Mouse (Mus musculus): ENCODE results near the gene Brap.

DNA sequence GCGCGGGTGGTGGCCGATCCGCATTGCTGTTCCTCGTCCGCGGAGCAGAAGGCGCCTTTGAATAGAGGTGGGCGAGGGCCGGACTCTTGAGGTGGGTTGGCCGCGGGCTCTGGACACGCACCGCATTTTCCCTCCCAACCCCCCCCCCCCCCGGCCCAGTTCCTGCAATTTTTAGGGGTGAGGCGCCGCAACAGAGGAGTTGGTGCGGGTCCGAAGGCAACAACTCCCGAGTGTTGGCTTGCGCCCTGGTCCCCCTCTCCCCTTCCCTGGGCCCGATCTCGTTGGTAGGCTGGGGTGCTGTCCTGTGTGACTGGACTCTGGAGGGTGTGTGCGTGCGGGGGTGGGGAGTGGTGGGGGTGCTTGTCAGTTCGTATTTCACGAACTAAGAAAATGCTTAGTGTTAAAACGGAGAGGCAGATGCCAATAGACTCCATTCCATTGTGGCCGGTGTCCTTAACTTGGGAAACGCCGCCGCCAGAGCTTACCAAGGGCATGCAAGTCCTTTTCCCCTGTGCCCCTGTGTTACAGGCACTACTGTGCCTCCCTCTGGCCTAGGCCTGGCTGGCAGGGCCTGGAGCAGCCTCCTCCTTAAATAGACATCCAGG, 52.7 kb downstream of the Brap start:
- TF ChIP-seq CTCF (IDR thresholded peaks at IDR 0.05; ENCODE audit: borderline replicate concordance, extremely low read depth, insufficient read depth, insufficient read length): no peak
- no peak for TF ChIP-seq POLR2A (IDR thresholded peaks at IDR 0.05; ENCODE audit: borderline replicate concordance, extremely low read depth, insufficient read depth, insufficient read length, poor library complexity, severe bottlenecking)
